Mouse (Mus musculus): Measurements from ENCODE around the gene Pipox.

Pipox gene

DNA sequence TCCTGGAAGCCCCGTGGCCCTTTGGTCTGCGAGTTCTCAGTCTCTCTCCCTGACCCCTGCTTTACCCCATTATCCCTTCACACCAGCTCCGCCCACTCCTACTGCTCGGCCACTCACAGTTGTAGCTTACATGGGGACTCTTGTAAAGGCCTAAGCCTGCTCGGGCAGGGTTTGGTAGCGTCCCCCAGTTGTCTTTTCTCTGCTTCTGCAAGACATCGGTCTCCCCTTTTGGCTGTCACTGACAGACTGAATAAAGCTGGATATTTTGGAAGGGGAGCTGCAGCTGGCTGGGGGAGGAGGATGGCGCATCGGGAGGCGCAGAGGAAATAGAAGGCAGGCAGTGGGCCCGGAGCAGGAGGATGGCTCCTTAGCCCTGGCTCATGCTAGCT is 17.1 kb downstream of the Pipox start:
- DNase-seq (ENCODE audit: low read depth, low spot score), result no peak

GRCm38 (mm10) chr11:77875847-77876759 is 17.8 kb downstream of the Pipox start:
- no peak for DNase-seq (ENCODE audit: low read depth, low spot score)

GRCm38 (mm10) chr11:77875269-77875668 is 18.6 kb downstream of the Pipox start:
- no peak for DNase-seq (ENCODE audit: low read depth, low spot score)

GRCm38 (mm10) chr11:77874685-77875231 is 19.1 kb downstream of the Pipox start:
- no peak for DNase-seq (ENCODE audit: low read depth, low spot score)

DNA sequence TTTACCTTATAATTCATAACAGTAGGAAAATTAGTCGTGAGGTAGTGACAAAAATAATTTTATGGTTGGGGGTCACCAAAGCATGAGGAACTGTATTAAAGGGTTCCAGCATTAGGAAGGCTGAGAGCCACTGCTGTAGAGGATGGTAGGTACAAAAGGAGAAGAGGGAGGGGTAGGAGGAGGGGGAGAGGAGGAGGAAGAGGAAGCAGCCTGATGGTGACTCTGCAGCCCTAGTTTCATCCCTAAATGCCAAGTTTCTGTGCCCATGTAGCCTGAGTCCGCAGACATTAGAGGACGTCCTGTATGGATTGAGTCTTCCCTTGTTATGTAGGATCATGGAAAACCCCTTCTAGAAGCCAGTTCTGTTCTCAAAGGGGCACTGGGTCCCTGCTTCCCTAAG is 20.8 kb downstream of the Pipox start:
- no peak for DNase-seq (ENCODE audit: low read depth, low spot score)

- DNase-seq (ENCODE audit: low read depth, low spot score), result no peak
These were observed 21.2 kb downstream of the Pipox start for GRCm38 (mm10) chr11:77872685-77873084.

- no peak for DNase-seq (ENCODE audit: low read depth, low spot score)
These were observed 21.7 kb downstream of the Pipox start for GRCm38 (mm10) chr11:77872236-77872635.

- DNase-seq (ENCODE audit: low read depth, low spot score), result no peak
These were observed 22.5 kb downstream of the Pipox start for GRCm38 (mm10) chr11:77871436-77871835.

DNA sequence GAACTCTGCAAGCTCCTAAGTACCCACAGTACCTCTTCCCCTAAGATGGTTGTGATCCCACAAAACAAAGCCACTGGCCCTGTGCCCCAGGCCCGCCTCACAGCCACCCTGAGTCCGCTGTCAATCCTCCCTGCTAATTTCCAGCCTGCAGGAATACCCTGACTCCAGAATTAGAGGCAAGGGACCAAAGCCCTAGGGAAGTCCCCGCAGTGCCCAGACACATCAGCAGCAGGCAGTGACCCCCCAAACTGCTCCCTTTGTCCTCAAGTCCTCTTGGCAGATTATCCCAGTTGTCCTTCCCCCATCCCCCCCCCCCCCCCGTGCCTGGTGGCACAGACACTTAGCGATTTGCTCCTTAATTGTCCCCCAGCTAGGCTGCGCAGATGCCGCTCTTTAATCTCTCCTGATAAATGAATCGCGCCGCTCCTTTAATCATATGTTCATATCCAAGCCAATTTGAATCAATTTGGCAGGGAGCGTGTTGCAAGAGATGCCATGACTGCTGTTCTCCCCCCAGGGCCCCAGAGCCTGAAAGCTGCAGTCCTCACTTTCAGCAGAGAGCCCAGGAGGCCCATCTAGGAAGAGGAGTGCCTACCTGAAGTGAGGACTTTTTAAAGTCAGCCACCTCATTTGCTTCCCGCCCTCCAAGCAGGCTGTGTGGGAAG is 26.3 kb downstream of the Pipox start:
- DNase-seq (ENCODE audit: low read depth, low spot score), result no peak

DNA sequence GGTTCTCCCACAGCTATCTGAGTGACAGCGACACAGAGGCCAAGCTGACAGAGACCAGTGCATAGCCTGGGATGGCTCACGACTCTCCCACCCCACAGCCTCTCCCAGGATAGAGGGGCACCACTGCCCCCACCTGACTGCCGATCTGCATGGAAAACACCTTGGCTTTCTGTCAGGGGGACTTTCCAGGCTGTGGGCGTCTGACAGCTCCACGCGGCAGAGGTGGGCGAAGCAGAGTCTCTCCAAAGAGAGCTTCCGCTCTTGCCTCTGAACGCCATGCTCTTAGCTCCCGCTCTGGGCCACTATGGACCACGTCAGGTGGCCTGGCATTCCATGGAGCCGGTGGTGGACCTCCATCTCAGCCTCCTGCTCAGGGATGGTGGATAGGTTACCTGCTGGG is 29.1 kb downstream of the Pipox start:
- DNase-seq (ENCODE audit: low read depth, low spot score), result no peak

DNA sequence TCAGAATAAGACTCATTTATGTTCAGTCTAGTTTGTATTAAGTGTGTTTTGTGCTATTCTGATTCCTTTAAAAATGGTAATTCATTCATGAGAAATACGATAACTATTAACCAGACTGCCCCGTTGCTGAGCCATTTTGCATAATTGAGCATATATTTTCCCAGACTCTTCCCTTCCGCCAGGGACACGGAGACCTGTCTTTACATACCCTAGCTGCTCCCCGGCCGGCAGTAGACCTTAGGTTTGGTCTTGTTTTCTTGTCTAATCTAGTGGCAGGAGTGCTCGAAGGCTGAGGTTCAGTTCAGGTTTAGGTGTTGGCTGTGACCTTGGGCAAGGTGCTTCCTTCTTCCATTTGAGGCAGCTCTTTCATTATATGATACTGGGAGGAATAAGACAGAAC is 31.0 kb downstream of the Pipox start:
- DNase-seq (ENCODE audit: low read depth, low spot score), result no peak

DNA sequence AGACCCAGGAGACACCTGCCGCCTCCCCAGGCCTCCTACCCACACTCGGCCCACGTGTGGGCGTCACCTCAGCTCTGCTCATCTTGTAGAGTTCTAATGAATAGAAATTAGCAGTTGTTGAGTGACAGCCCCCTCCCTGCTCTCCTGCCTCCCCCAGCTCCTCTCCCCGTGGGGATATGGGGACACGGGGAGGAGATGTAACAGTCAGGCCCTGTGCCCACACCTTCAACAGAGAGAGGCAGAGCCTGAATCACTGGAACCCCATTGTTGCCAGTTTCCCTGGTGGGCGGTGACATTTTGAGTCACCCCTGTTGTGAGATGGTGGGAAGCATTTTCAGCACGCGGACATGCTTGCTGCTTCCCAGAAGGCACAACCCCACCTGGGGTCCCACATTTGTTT is 32.9 kb downstream of the Pipox start:
- DNase-seq (ENCODE audit: low read depth, low spot score), result no peak

GRCm38 (mm10) chr11:77858589-77858988 is 35.3 kb downstream of the Pipox start:
- no peak for DNase-seq (ENCODE audit: low read depth, low spot score)

- DNase-seq (ENCODE audit: low read depth, low spot score), result no peak
These were observed 36.8 kb downstream of the Pipox start for GRCm38 (mm10) chr11:77857089-77857488.

GRCm38 (mm10) chr11:77855396-77855795 is 38.5 kb downstream of the Pipox start:
- DNase-seq (ENCODE audit: low read depth, low spot score), result no peak

DNA sequence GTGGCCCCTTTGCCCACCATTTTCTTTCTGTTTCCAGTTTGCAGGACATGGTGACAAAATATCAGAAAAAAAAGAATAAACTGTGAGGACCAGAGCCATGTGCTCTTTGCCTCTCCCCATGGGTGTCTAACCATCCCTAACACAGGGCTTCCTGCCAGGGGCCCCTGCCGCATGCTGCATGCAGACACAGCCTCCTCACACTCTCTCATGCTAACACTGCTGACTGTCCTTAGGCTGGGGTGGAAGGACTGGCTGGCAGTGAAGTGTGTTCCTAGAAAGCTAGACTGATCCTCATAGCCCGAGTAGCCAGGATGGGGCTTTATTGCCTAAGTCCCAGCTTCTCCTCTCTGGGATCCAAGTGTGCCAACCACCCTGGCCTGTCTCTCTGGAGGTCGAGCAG is 39.3 kb downstream of the Pipox start:
- no peak for DNase-seq (ENCODE audit: low read depth, low spot score)

GRCm38 (mm10) chr11:77852941-77853668 is 40.8 kb downstream of the Pipox start:
- no peak for DNase-seq (ENCODE audit: low read depth, low spot score)

- DNase-seq (ENCODE audit: low read depth, low spot score), result no peak
These were observed 41.7 kb downstream of the Pipox start for GRCm38 (mm10) chr11:77852195-77852594.

DNA sequence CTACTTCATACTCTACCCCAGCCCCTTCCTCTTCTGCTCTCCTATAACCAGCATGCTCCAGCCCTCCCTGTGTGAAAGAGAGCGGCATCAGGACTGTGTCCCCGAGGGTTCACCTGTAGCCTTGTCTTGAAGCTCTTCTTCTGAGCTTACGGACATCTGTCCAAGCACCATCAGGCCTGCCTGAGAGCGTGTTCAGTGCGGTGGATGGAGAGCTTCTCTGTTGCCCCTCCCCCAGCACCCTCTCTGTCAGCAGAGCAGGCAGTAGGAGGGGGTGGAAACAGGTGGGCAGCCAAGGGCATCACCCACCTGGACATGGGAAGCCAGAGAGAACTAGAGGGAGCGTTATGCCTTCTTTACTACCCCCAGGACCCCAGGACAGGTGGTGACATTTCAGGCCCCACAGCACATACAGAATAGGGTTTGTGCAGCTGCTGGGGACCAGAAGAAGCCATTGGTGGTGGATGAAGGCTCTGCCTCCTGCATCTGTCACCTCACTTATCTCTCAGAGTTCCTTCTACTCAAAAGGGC is 42.3 kb downstream of the Pipox start:
- no peak for DNase-seq (ENCODE audit: low read depth, low spot score)

DNA sequence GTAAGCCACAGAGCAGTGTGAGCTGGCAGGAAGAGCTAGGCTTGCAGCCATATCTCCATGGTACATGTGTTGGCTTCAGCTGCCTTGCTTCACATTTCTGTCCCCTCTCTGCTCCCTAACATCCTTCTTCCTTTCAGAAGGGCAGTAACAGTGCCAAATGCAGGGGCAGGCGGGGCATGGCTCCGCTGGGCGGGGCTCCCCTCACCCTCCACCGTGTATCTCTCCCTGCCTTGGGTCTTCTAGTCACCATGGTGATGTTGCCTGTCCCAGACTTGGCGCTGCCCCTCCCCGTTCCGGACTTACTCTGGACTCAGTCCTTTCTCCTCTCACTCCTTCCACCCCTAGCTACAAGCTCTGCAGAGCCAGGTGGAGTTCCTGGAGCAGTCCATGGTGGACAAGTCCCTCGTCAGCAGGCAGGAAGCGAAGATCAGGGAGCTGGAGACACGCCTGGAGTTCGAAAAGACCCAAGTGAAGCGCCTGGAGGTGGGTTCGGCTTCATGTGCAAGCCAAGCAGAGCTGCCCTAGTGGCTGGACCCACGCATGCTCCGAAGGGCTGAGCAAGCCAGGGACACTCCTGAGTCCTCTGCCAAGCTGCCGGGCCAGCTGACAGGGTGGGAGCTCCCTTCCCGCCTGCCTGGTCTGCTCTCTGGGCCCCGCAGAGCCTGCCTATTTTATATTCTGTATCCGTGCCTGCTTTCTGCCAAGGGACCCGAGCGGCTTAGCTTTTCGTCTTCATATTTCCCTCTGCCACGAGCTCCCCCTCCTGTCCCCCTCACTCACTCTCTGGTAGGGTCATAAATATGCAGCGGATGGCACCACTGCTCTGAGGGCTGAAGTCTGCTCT is 43.3 kb downstream of the Pipox start:
- no peak for DNase-seq (ENCODE audit: low read depth, low spot score)

DNA sequence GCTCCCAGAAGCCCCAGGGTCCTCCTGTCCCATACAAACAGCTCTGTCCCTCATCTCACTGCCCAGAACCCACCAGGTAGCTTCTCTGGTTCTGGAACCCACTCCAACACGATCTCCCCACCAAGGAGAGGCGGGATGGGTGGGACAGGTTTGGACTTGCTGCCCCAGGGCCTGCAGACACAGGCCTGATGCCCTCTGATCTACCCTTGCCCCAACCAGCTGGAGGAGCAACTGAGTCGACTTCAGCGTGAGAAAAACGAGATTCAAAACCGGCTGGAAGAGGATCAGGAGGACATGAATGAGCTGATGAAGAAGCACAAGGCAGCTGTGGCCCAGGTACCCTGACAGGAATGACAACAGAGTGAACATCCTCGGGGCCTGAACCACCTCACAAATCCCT is 44.7 kb downstream of the Pipox start:
- no peak for DNase-seq (ENCODE audit: low read depth, low spot score)
